Mouse (Mus musculus) heart, embryonic 13.5 days (tissue): ENCODE data around the gene Espnl. TPM values are rescaled to one million over a fixed set of nuclear protein-coding genes. Genes with fewer than 3 reads are reported as not detected.

ENCODE experiments used
- ATAC-seq: fragments of 200-750 bp; cut with Nextera tagmentation; 2 replicates; pipeline ENCODE4 v1.8.0; 2017; ENCODE audit warnings: moderate TSS enrichment; ENCODE audit not compliant: insufficient number of reproducible peaks, low FRiP score, low TSS enrichment; ENCODE audit errors: extremely low read depth
- H3K27ac ChIP-seq: fragments of 300-500 bp; sonication (generic); replicated peaks from 2 replicates; pipeline ENCODE4 v1.5.1; 2015; ENCODE audit warnings: moderate library complexity, mild to moderate bottlenecking, inconsistent platforms
- H3K27me3 ChIP-seq: fragments of 300-500 bp; sonication (generic); replicated peaks from 2 replicates; pipeline ENCODE4 v1.6.1; 2015; ENCODE audit warnings: mild to moderate bottlenecking, inconsistent platforms
- H3K36me3 ChIP-seq: fragments of 300-500 bp; sonication (generic); 2 replicates; pipeline ENCODE4 v1.6.1; 2015; ENCODE audit warnings: mild to moderate bottlenecking, inconsistent platforms
- H3K4me1 ChIP-seq: fragments of 300-500 bp; sonication (generic); 2 replicates; pipeline ENCODE4 v1.6.1; 2015; ENCODE audit warnings: inconsistent platforms
- H3K4me2 ChIP-seq: fragments of 300-500 bp; sonication (generic); 2 replicates; pipeline ENCODE4 v1.6.1; 2015; ENCODE audit warnings: inconsistent platforms, mild to moderate bottlenecking, moderate library complexity
- H3K4me3 ChIP-seq: fragments of 300-500 bp; sonication (generic); 2 replicates; pipeline ENCODE4 v1.5.1; 2015; ENCODE audit warnings: moderate library complexity, mild to moderate bottlenecking, inconsistent platforms
- H3K9ac ChIP-seq: fragments of 300-500 bp; sonication (generic); 2 replicates; pipeline ENCODE4 v1.6.1; 2015; ENCODE audit warnings: inconsistent platforms, mild to moderate bottlenecking, moderate library complexity
- H3K9me3 ChIP-seq: fragments of 300-500 bp; sonication (generic); 2 replicates; pipeline ENCODE4 v1.6.1; 2016; ENCODE audit warnings: inconsistent platforms
- WGBS: fragments of 180-500 bp; shearing (Covaris S2); methylation state at CpG from one replicate; pipeline ENCODE4 v1.1.7; 2015; ENCODE audit warnings: mixed read lengths; 5-methylcytosine and 5-hydroxymethylcytosine counted together
- polyA plus RNA-seq: library from polyadenylated mRNA; unstranded; fragments of >200 nt; fragmentation: Nextera tagmentation; extraction: Ambion mirVana; gene quantifications from 2 replicates; pipeline ENCODE4 v1.2.1, GENCODE M21; 2015

Espnl gene
- 0.07 TPM in 1 of 2 replicates, not detected in the other for polyA plus RNA-seq

DNA sequence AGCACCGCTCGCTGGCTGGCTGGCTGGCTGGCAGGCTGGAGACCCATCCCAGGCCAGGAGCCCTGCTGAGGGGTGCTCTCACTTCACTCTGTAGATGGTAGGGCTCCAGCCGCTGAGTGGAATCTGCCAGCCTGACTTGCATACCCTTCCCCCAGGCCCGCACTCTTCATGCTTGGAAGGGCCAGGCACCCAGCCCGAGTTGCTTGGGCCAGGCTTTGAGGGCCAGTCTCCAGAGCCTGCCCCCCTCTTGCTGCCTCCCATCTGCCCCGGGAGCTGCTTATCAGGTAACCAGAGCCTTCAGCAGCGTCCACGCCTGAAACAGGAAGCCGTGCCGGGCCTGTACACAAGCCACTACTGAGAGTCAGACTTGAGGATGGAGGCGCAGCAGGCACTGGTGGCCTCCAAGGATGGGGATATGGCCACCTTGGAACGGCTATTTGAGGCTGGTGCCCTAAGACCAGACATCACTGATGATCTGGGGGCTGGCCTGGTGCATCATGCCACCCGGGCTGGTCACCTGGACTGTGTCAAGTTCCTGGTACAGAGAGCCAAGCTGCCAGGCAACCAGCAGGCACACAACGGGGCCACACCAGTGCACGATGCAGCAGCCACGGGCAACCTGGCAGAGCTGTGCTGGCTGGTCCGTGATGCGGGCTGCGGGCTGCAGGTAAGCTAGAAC is at the start of gene Espnl:
TSS of gene Espnl (plus strand) at position 316 of the 679 bp plus-strand sequence.
- peaks cover 32% of the 10 kb centered on the region for H3K4me1 ChIP-seq
- H3K36me3 ChIP-seq = no peaks in the 10 kb centered on the region
- no peak; the same call in 1 of the 2 replicates for ATAC-seq
- H3K4me3 ChIP-seq = no peak within 1 kb of the TSS
- H3K4me2 ChIP-seq = peak within 1 kb of the TSS; percentile 36
- 38% methylated on average over 19 of the region's 19 CpGs for WGBS
- H3K9ac ChIP-seq = peak within 1 kb of the TSS; percentile 64
- H3K27ac ChIP-seq = peak within 1 kb of the TSS; percentile 48
- H3K9me3 ChIP-seq = no peaks in the 10 kb centered on the region
- H3K27me3 ChIP-seq = peaks cover 10% of the 10 kb centered on the region; the same call in 1 of the 2 replicates

DNA sequence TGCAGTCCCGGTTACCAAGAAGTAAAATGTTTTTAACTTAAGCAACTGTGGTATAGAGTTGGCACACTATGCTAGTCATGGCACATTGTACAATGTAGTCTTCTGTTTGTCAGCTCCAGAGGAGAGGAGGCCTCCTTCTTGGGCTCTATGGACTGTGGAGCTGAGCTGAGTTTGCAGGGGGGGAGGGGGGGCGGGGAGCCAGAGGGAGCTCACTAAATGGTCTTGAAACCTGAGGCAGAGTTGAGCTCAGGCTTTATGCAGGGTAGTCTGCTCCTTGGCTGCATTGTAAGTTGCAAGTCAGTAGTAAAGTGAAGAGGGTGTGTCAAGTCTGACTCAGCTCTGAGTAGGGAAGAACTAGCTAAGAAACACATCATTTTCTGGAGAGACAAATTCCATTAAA is 49.6 kb upstream of the Espnl start:
- H3K4me3 ChIP-seq = no peak overlapping the region
- WGBS = 87% methylated on average over 2 of the region's 2 CpGs
- no peaks in the 10 kb centered on the region for H3K27me3 ChIP-seq
- no peak overlapping the region for H3K27ac ChIP-seq
- H3K4me2 ChIP-seq = no peak overlapping the region
- peaks cover 38% of the 10 kb centered on the region for H3K36me3 ChIP-seq
- no peak overlapping the region for H3K9ac ChIP-seq
- H3K4me1 ChIP-seq = 0 out of 2 replicates have a peak, but pooled peaks cover 6% of the 10 kb centered on the region
- no peak for ATAC-seq
- no peaks in the 10 kb centered on the region for H3K9me3 ChIP-seq

- H3K4me2 ChIP-seq = no peak overlapping the region
- 95% methylated on average over 4 of the region's 4 CpGs for WGBS
Observed at GRCm38 (mm10) chr1:91276581-91276980, 45.3 kb upstream of the Espnl start.

GRCm38 (mm10) chr1:91277480-91277879 is 44.4 kb upstream of the Espnl start:
- no peak for ATAC-seq
- Histone ChIP-seq H3K27me3 (no peaks in the 10 kb centered on the region), H3K27ac (no peak overlapping the region), H3K9me3 (no peaks in the 10 kb centered on the region), H3K36me3 (peaks cover 86% of the 10 kb centered on the region), H3K4me2 (no peak overlapping the region), H3K4me3 (no peak overlapping the region), H3K4me1 (0 out of 2 replicates have a peak, but pooled peaks cover 3% of the 10 kb centered on the region), H3K9ac (no peak overlapping the region)
- 87% methylated on average over 2 of the region's 2 CpGs for WGBS

More at GRCm38 (mm10) chr1:91276581-91276980, 45.3 kb upstream of the Espnl start:
- H3K9me3 ChIP-seq = no peaks in the 10 kb centered on the region
- H3K4me3 ChIP-seq = no peak overlapping the region
- no peaks in the 10 kb centered on the region for H3K27me3 ChIP-seq
- peaks cover 80% of the 10 kb centered on the region for H3K36me3 ChIP-seq
- H3K27ac ChIP-seq = no peak overlapping the region
- no peak overlapping the region for H3K9ac ChIP-seq
- no peak for ATAC-seq
- H3K4me1 ChIP-seq = 0 out of 2 replicates have a peak, but pooled peaks cover 3% of the 10 kb centered on the region

DNA sequence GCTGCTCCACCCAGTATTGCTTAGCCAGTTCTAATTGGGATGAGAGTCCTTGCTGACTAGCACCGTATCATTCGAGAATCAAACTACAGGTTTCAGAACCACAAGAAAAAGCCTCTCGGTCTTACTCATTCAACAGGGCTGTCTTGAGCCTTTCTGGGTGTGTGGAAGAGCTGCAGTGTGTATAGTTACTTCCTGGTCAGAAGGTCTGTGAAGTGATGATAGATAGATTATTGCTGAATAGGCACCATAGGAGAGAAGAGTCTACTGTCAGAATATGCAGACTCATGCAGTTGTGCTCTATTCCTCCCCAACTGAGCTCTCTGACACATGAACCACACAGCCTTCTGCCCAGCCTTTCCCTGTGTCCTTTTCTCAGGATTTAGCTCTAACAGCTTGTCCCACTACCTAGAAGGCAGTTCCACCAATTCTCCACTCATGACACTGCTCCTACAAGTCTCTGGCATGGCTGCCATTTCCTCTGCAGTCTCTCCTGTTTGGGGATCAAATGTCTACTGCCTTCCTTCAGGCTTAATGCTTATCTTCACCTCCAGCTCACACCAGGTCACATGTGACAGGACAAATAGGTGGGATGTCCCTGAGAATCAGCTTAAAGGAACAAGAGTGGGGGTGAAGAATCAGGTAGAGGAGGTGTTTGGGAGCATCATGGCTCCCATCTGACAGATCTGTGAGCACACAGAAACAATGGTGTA is 43.3 kb upstream of the Espnl start:
- Histone ChIP-seq H3K4me3 (no peak overlapping the region), H3K4me1 (0 out of 2 replicates have a peak, but pooled peaks cover 3% of the 10 kb centered on the region), H3K9ac (no peak overlapping the region), H3K9me3 (no peaks in the 10 kb centered on the region), H3K4me2 (no peak overlapping the region), H3K36me3 (peaks cover 87% of the 10 kb centered on the region), H3K27ac (no peak overlapping the region), H3K27me3 (no peaks in the 10 kb centered on the region)
- ATAC-seq = no peak
- WGBS = 89% methylated on average over 3 of the region's 3 CpGs

GRCm38 (mm10) chr1:91279126-91279525 is 42.7 kb upstream of the Espnl start:
- H3K4me2 ChIP-seq = no peak overlapping the region
- 0 out of 2 replicates have a peak, but pooled peaks cover 3% of the 10 kb centered on the region for H3K4me1 ChIP-seq
- H3K9ac ChIP-seq = no peak overlapping the region
- H3K9me3 ChIP-seq = no peaks in the 10 kb centered on the region
- no peak overlapping the region for H3K27ac ChIP-seq
- H3K36me3 ChIP-seq = peaks cover 91% of the 10 kb centered on the region
- WGBS = 73% methylated on average over 1 of the region's 1 CpGs
- no peak overlapping the region for H3K4me3 ChIP-seq
- no peaks in the 10 kb centered on the region for H3K27me3 ChIP-seq
- ATAC-seq = no peak

GRCm38 (mm10) chr1:91282582-91282981 is 39.3 kb upstream of the Espnl start:
- H3K4me3 ChIP-seq = no peak overlapping the region
- ATAC-seq = no peak
- H3K27ac ChIP-seq = no peak overlapping the region
- no peak overlapping the region for H3K9ac ChIP-seq
- H3K9me3 ChIP-seq = no peaks in the 10 kb centered on the region
- no peak overlapping the region for H3K4me2 ChIP-seq
- no peaks in the 10 kb centered on the region for H3K27me3 ChIP-seq
- no peaks in the 10 kb centered on the region for H3K4me1 ChIP-seq
- H3K36me3 ChIP-seq = peaks cover 94% of the 10 kb centered on the region
- 69% methylated on average over 1 of the region's 1 CpGs for WGBS

DNA sequence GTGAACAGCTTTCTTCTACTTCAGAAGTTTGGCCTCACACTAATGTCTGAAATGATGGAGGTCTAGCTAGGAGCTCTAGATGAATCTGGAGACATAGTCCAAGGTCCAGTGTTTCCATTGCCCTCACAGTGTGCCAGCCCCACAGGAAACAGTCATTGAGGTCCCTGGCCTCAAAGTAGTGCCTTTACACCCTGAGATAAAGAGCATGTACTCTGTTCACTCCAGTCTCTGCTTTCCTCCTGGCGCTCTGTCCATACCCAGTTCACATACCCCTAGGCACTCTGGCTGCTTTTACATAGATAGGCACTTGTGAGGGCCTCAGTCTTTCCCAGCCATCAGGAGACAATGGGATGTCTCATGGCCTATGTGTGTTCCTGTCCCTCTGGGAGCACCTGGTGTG is 32.5 kb upstream of the Espnl start:
- H3K9me3 ChIP-seq = no peaks in the 10 kb centered on the region
- H3K4me1 ChIP-seq = no peaks in the 10 kb centered on the region
- no peaks in the 10 kb centered on the region for H3K27me3 ChIP-seq
- no peak for ATAC-seq
- no peak overlapping the region for H3K27ac ChIP-seq
- H3K9ac ChIP-seq = no peak overlapping the region
- peaks cover 71% of the 10 kb centered on the region for H3K36me3 ChIP-seq
- no peak overlapping the region for H3K4me2 ChIP-seq
- WGBS = 96% methylated on average over 1 of the region's 1 CpGs
- no peak overlapping the region for H3K4me3 ChIP-seq

GRCm38 (mm10) chr1:91292101-91292825 is 29.6 kb upstream of the Espnl start:
- no peaks in the 10 kb centered on the region for H3K9me3 ChIP-seq
- 90% methylated on average over 11 of the region's 11 CpGs for WGBS
- H3K4me1 ChIP-seq = no peaks in the 10 kb centered on the region
- no peak overlapping the region for H3K4me2 ChIP-seq
- no peak overlapping the region for H3K9ac ChIP-seq
- peaks cover 50% of the 10 kb centered on the region for H3K36me3 ChIP-seq
- no peak overlapping the region for H3K4me3 ChIP-seq
- no peak for ATAC-seq
- no peaks in the 10 kb centered on the region for H3K27me3 ChIP-seq
- no peak overlapping the region for H3K27ac ChIP-seq

GRCm38 (mm10) chr1:91295544-91295943 is 26.3 kb upstream of the Espnl start:
- Histone ChIP-seq H3K36me3 (peaks cover 23% of the 10 kb centered on the region), H3K4me3 (no peak overlapping the region), H3K4me1 (peaks cover 18% of the 10 kb centered on the region), H3K9ac (no peak overlapping the region), H3K27me3 (no peaks in the 10 kb centered on the region), H3K4me2 (no peak overlapping the region), H3K27ac (no peak overlapping the region), H3K9me3 (no peaks in the 10 kb centered on the region)
- WGBS = 77% methylated on average over 6 of the region's 6 CpGs
- ATAC-seq = no peak
